ENCODE assay signal across 8 mouse cellular contexts in the genomic region with DNA sequence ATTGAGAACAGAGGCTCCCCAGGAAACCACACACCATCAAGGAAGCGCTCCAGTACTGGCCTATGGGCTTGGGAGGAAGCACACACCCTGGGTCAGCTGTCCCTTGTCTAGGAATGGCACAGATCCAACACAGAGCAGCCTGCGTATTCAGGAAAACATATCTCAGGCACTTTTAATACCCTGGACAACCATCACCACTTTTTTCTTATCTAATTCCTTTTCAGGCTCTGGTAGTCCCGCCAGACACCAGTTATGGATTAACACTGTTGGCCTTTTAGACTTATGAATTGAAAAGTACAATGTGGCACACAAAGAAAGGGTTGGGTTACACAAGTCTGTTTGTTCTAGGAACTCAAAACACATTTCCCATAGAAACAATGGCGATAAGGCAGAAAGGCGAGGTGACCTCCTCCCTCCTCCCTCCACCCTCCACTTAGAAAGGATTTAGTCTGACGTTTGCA. TPM values are rescaled to one million over a fixed set of nuclear protein-coding genes. Genes with fewer than 3 reads are reported as not detected.
DNase-seq lines count a peak whose midpoint lies in the region; ATAC-seq and TF ChIP-seq lines count a peak whose summit lies in the region.
"Had no signal": no experiment of that assay in that cellular context is flagged by ENCODE, and none has a peak within 500 bp of the region (broad histone marks: within the 10 kb centered on the region; RNA-seq: fewer than 3 reads in every experiment).

No protein-coding gene starts in this region.

- peak; percentile 93 for ATAC-seq in heart, postnatal 0 days (ENCODE audit: insufficient read depth, low read depth)
- peak; percentile 62 for ATAC-seq in liver, embryonic 15.5 days (ENCODE audit: insufficient read depth)

- no peak for TF ChIP-seq EP300 in heart, postnatal 0 days (IDR thresholded peaks at IDR 0.05; ENCODE audit: low read depth)

- H3K36me3 ChIP-seq in heart, postnatal 0 days (replicated peaks; ENCODE audit: control insufficient read depth, insufficient read depth, low read length), result no peaks in the 10 kb centered on the region
- H3K36me3 ChIP-seq in liver, embryonic 15.5 days (replicated peaks), result no peaks in the 10 kb centered on the region
- H3K36me3 ChIP-seq: limb, embryonic 12.5 days had no signal

- 22% methylated on average over 6 of the region's 6 CpGs for WGBS in heart, postnatal 0 days
- 24% methylated on average over 6 of the region's 6 CpGs for WGBS in liver, embryonic 15.5 days (ENCODE audit: insufficient replicate concordance)

- peak; percentile 6 for DNase-seq in 416B (ENCODE audit: low read depth)
- peak; percentile 19 for DNase-seq in adipocyte (ENCODE audit: low spot score)
- peak; percentile 73 for DNase-seq in heart, postnatal 0 days (ENCODE audit: low spot score)
- DNase-seq in urinary bladder, postnatal 36 days (ENCODE audit: low spot score in 2 of 2), result peak; percentile 9 to 45
- DNase-seq in cerebellum, adult 18-20 months, result no peak
- no peak for DNase-seq in embryo, embryonic 9.5 days (ENCODE audit: extremely low spot score)

- H3K9ac ChIP-seq in heart, postnatal 0 days (replicated peaks; ENCODE audit: low read depth, low read length), result no peak overlapping the region
- H3K9ac ChIP-seq in liver, embryonic 15.5 days, result no peak overlapping the region
- H3K9ac ChIP-seq: limb, embryonic 12.5 days had no signal

- no peaks in the 10 kb centered on the region for H3K27me3 ChIP-seq in heart, postnatal 0 days (ENCODE audit: control insufficient read depth, insufficient read depth, low read length)
- no peaks in the 10 kb centered on the region for H3K27me3 ChIP-seq in liver, embryonic 15.5 days
- H3K27me3 ChIP-seq: limb, embryonic 12.5 days had no signal

- no peak overlapping the region for H3K4me2 ChIP-seq in heart, postnatal 0 days (ENCODE audit: low read depth, low read length)
- no peak overlapping the region for H3K4me2 ChIP-seq in liver, embryonic 15.5 days
- H3K4me2 ChIP-seq: limb, embryonic 12.5 days had no signal

- H3K4me3 ChIP-seq in heart, postnatal 0 days (ENCODE audit: low read depth, low read length), result no peak overlapping the region
- no peak overlapping the region for H3K4me3 ChIP-seq in liver, embryonic 15.5 days (replicated peaks)
- H3K4me3 ChIP-seq: limb, embryonic 12.5 days had no signal

- peak overlapping the region; percentile 74 for H3K27ac ChIP-seq in heart, postnatal 0 days (ENCODE audit: low read depth)
- no peak overlapping the region for H3K27ac ChIP-seq in liver, embryonic 15.5 days (replicated peaks)
- H3K27ac ChIP-seq: limb, embryonic 12.5 days had no signal

- no peaks in the 10 kb centered on the region for H3K9me3 ChIP-seq in heart, postnatal 0 days (replicated peaks; ENCODE audit: control insufficient read depth, low read length)
- no peaks in the 10 kb centered on the region for H3K9me3 ChIP-seq in liver, embryonic 15.5 days (replicated peaks)
- H3K9me3 ChIP-seq: limb, embryonic 12.5 days had no signal

- 0 out of 2 replicates have a peak, but pooled peaks cover 5% of the 10 kb centered on the region for H3K4me1 ChIP-seq in heart, postnatal 0 days (ENCODE audit: control insufficient read depth, insufficient read depth)
- no peaks in the 10 kb centered on the region for H3K4me1 ChIP-seq in liver, embryonic 15.5 days (replicated peaks)
- H3K4me1 ChIP-seq: limb, embryonic 12.5 days had no signal

- no peak for TF ChIP-seq CTCF in heart, postnatal 0 days (IDR thresholded peaks at IDR 0.05; ENCODE audit: low read depth)

RNA-seq across cellular contexts. Expression of gene Sstr4, which starts 56.8 kb away (rescaled TPM):
- 0.31 and 4.4 TPM in 2 replicates for total RNA-seq in heart, postnatal 0 days (2014; rRNA removed; ENCODE audit: low replicate concordance)
- polyA plus RNA-seq in heart, postnatal 0 days (2015; fragmentation: Nextera tagmentation; extraction: Ambion mirVana), result 0.14 and 0.43 TPM in 2 replicates
- polyA plus RNA-seq in liver, embryonic 15.5 days (2015; fragmentation: Nextera tagmentation; extraction: Ambion mirVana), result not detected in 2 replicates

Comparison
In these comparisons a context has a peak if more than half of its experiments do, and no peak if none do; other contexts are left out.
1. DNase-seq: peak in 416B (single experiment), adipocyte (single experiment), heart, postnatal 0 days (single experiment) and urinary bladder, postnatal 36 days (2 of 2); none in cerebellum, adult 18-20 months (0 of 2) and embryo, embryonic 9.5 days (single experiment).